Mouse (Mus musculus) ES-E14 (cell line): ENCODE measurements around the gene Dpm1. TPM values are rescaled to one million over a fixed set of nuclear protein-coding genes. Genes with fewer than 3 reads are reported as not detected.

Source experiments
- DNase-seq: peaks from one replicate; pipeline ENCODE4 v3.0.0-alpha.2; 2013; ENCODE audit warnings: low read depth, low spot score
- H3K27ac ChIP-seq: 2 replicates; pipeline ENCODE4 v1.5.1; 2012; ENCODE audit warnings: low read depth, mild to moderate bottlenecking, low read length, moderate library complexity, mixed read lengths; ENCODE audit not compliant: poor library complexity, insufficient read depth, severe bottlenecking
- H3K36me3 ChIP-seq: 2 replicates; pipeline ENCODE4 v1.6.1; 2012; ENCODE audit warnings: mild to moderate bottlenecking, low read length, moderate library complexity, mixed read lengths; ENCODE audit not compliant: control insufficient read depth, poor library complexity, insufficient read depth, severe bottlenecking
- H3K4me1 ChIP-seq, 2 experiments: fragments of 150-350 bp in 1 of 2; sonication (generic) in 1 of 2; 2 replicates each; pipeline ENCODE4 v1.6.1; 2012; ENCODE audit warnings: low read length in 2 of 2, mild to moderate bottlenecking in 1 of 2, mixed read lengths in 1 of 2; ENCODE audit not compliant: control insufficient read depth in 2 of 2, insufficient read depth in 2 of 2, poor library complexity in 1 of 2
- H3K4me3 ChIP-seq, 2 experiments: fragments of 150-350 bp in 1 of 2; sonication (generic) in 1 of 2; 2 replicates each; pipeline ENCODE4 v1.5.1; 2012; ENCODE audit warnings: low read length in 2 of 2, low read depth in 1 of 2, mild to moderate bottlenecking in 1 of 2, mixed read lengths in 1 of 2; ENCODE audit not compliant: insufficient read depth in 1 of 2, poor library complexity in 1 of 2, severe bottlenecking in 1 of 2
- H3K9ac ChIP-seq: 2 replicates; pipeline ENCODE4 v1.6.1; 2012; ENCODE audit warnings: low read depth, mild to moderate bottlenecking, low read length, mixed read lengths; ENCODE audit not compliant: poor library complexity, insufficient read depth, severe bottlenecking
- H3K9me3 ChIP-seq: fragments of 150-350 bp; sonication (generic); 2 replicates; pipeline ENCODE4 v1.6.1; 2012; ENCODE audit warnings: low read depth, mild to moderate bottlenecking, low read length; ENCODE audit not compliant: control insufficient read depth, insufficient read depth
- CHD2 ChIP-seq: IDR thresholded peaks from 2 replicates; pipeline ENCODE4 v1.6.1; 2014; ENCODE audit warnings: mild to moderate bottlenecking, low read depth, low read length, inconsistent platforms
- HCFC1 ChIP-seq: IDR thresholded peaks from 2 replicates; pipeline ENCODE4 v1.6.1; 2012; ENCODE audit warnings: low read length, inconsistent platforms, borderline replicate concordance; ENCODE audit not compliant: insufficient read depth
- MAFK ChIP-seq: IDR thresholded peaks from 2 replicates; pipeline ENCODE4 v1.6.1; 2014; ENCODE audit warnings: mild to moderate bottlenecking, low read depth, low read length, inconsistent platforms; ENCODE audit not compliant: insufficient read depth
- ZC3H11A ChIP-seq: IDR thresholded peaks from 2 replicates; pipeline ENCODE4 v1.6.1; 2012; ENCODE audit warnings: low read depth, mild to moderate bottlenecking, inconsistent platforms, low read length, borderline replicate concordance
- ZNF384 ChIP-seq: IDR thresholded peaks from 2 replicates; pipeline ENCODE4 v1.6.1; 2012; ENCODE audit warnings: low read depth, low read length, inconsistent platforms
- in situ Hi-C, 2 experiments: fragments of 600-800 bp; cut with MboI; formaldehyde crosslinking; loops; one replicate each; pipeline ENCODE4 v1.15.1; 2025; ENCODE audit warnings: low sequenced_read_pairs in 2 of 2, inconsistent platforms in 1 of 2; ENCODE audit not compliant: unreplicated experiment in 2 of 2
- total RNA-seq: library from RNA; depleted of rRNA; stranded (reverse); fragments of 300-350 nt; gene quantifications from 2 replicates; pipeline ENCODE4 v1.2.3, GENCODE M21; 2012

Dpm1 gene
- total RNA-seq, 1 experiment: 47.3 TPM

GRCm38 (mm10) chr2:168195721-168196120 lies 34.7 kb downstream of the Dpm1 start:
- H3K9ac ChIP-seq: no peak overlapping the region
- in situ Hi-C loops: no loop called here
- no peak for DNase-seq
- H3K27ac ChIP-seq: peak overlapping the region; percentile 25; the same call in 1 of the 2 replicates
- 0 out of 4 replicates have a peak overlapping the region, but pooled peaks of 1 of the 2 experiments have one; percentile 2 for H3K4me3 ChIP-seq
- H3K9me3 ChIP-seq: no peaks in the 10 kb centered on the region
- H3K36me3 ChIP-seq: peaks cover 3% of the 10 kb centered on the region
- TF ChIP-seq MAFK (no peak), HCFC1 (no peak), ZNF384 (no peak), CHD2 (no peak), ZC3H11A (no peak)
- H3K4me1 ChIP-seq: peaks cover 6 to 13% of the 10 kb centered on the region in 2 experiments

GRCm38 (mm10) chr2:168193685-168194084 lies 36.7 kb downstream of the Dpm1 start:
- Histone ChIP-seq H3K27ac (no peak overlapping the region), H3K36me3 (peaks cover 6% of the 10 kb centered on the region), H3K4me3 (no peak overlapping the region), H3K9ac (no peak overlapping the region), H3K9me3 (no peaks in the 10 kb centered on the region), H3K4me1 (peaks cover 6 to 12% of the 10 kb centered on the region in 2 experiments)
- no peak for DNase-seq
- TF ChIP-seq ZC3H11A: no peak
- TF ChIP-seq MAFK: peak; percentile 90
- in situ Hi-C loops: no loop called here

GRCm38 (mm10) chr2:168191856-168192255 lies 38.5 kb downstream of the Dpm1 start:
- TF ChIP-seq ZC3H11A (no peak), CHD2 (no peak), HCFC1 (no peak), MAFK (no peak), ZNF384 (no peak)
- H3K9ac ChIP-seq: no peak overlapping the region
- peaks cover 6 to 12% of the 10 kb centered on the region in 2 experiments for H3K4me1 ChIP-seq
- no peak overlapping the region for H3K4me3 ChIP-seq
- in situ Hi-C loops: no loop called here
- no peaks in the 10 kb centered on the region for H3K9me3 ChIP-seq
- no peak for DNase-seq
- H3K36me3 ChIP-seq: peaks cover 18% of the 10 kb centered on the region
- no peak overlapping the region for H3K27ac ChIP-seq

- no peak for DNase-seq
- in situ Hi-C loops: no loop called here
- H3K36me3 ChIP-seq: peaks cover 5% of the 10 kb centered on the region
- H3K4me3 ChIP-seq: no peak overlapping the region
- no peaks in the 10 kb centered on the region for H3K9me3 ChIP-seq
- H3K9ac ChIP-seq: no peak overlapping the region
- H3K27ac ChIP-seq: no peak overlapping the region
- TF ChIP-seq MAFK (no peak), CHD2 (0 out of 2 replicates have a peak, but pooled peaks have one; percentile 34)
- peaks cover 5 to 8% of the 10 kb centered on the region in 2 experiments; a peak in 1 of 4 replicates for H3K4me1 ChIP-seq
These were observed 54.4 kb downstream of the Dpm1 start for GRCm38 (mm10) chr2:168175946-168176345.

- Histone ChIP-seq H3K4me1 (peaks cover 8 to 31% of the 10 kb centered on the region in 2 experiments), H3K27ac (peak overlapping the region; percentile 38; the same call in 1 of the 2 replicates), H3K9me3 (no peaks in the 10 kb centered on the region), H3K9ac (peak overlapping the region; percentile 57), H3K36me3 (no peaks in the 10 kb centered on the region), H3K4me3 (peak overlapping the region; percentile 43)
- DNase-seq: no peak
- TF ChIP-seq CHD2 (no peak), ZC3H11A (no peak), ZNF384 (no peak), HCFC1 (no peak), MAFK (no peak)
- in situ Hi-C loops: no loop called here
These were observed 60.2 kb downstream of the Dpm1 start for GRCm38 (mm10) chr2:168170167-168170685.
